Mouse (Mus musculus) hematopoietic stem cell, adult 5-6 weeks (primary cell): ENCODE data around the gene Cpne6. TPM values are rescaled to one million over a fixed set of nuclear protein-coding genes. Genes with fewer than 3 reads are reported as not detected.

Experiments
- ATAC-seq, 2 experiments: fragments of 125-278 bp in 1 of 2; replicated peaks in 1 of 2; 2 replicates each; pipeline ENCODE4 v1.8.0; 2016 to 2017; ENCODE audit warnings: inconsistent platforms in 2 of 2, mild to moderate bottlenecking in 2 of 2, moderate number of reproducible peaks in 2 of 2, low read depth in 1 of 2, moderate TSS enrichment in 1 of 2; ENCODE audit not compliant: low FRiP score in 2 of 2, poor library complexity in 2 of 2, severe bottlenecking in 2 of 2, insufficient read depth in 1 of 2, low TSS enrichment in 1 of 2
- total RNA-seq: library from RNA; stranded (forward); fragments of 172-1452, 232-1000 nt; gene quantifications from 2 replicates; pipeline ENCODE4 v1.2.3, GENCODE M21; 2017

The Cpne6 gene
- not detected in 2 replicates for total RNA-seq

GRCm38 (mm10) chr14:55510125-55510731 is at the start of gene Cpne6:
TSS of gene Cpne6 (plus strand) at chr14:55510445.
- no peak for ATAC-seq

GRCm38 (mm10) chr14:55461757-55462156 is 48.5 kb upstream of the Cpne6 start:
- no peak for ATAC-seq

GRCm38 (mm10) chr14:55466481-55466880 is 43.8 kb upstream of the Cpne6 start:
- ATAC-seq = no peak

- no peak for ATAC-seq
Observed at GRCm38 (mm10) chr14:55467108-55467507, 43.1 kb upstream of the Cpne6 start.

- ATAC-seq = no peak
Observed at GRCm38 (mm10) chr14:55468301-55468741, 41.9 kb upstream of the Cpne6 start.

- ATAC-seq = no peak
Observed at GRCm38 (mm10) chr14:55469041-55469440, 41.2 kb upstream of the Cpne6 start.

- ATAC-seq = no peak
Observed at GRCm38 (mm10) chr14:55469821-55470220, 40.4 kb upstream of the Cpne6 start.

- no peak for ATAC-seq
Observed at GRCm38 (mm10) chr14:55470806-55471205, 39.4 kb upstream of the Cpne6 start.

GRCm38 (mm10) chr14:55475654-55476053 is 34.6 kb upstream of the Cpne6 start:
- no peak for ATAC-seq

GRCm38 (mm10) chr14:55477421-55477820 is 32.8 kb upstream of the Cpne6 start:
- no peak for ATAC-seq

- no peak for ATAC-seq
Observed at GRCm38 (mm10) chr14:55477829-55478228, 32.4 kb upstream of the Cpne6 start.

- peak; percentile 88 to 92 for ATAC-seq
Observed at GRCm38 (mm10) chr14:55478651-55479599, 31.3 kb upstream of the Cpne6 start, which contains the start of gene Dhrs4. TSS of gene Dhrs4 (plus strand) at chr14:55478758.

GRCm38 (mm10) chr14:55479629-55480028 is 30.6 kb upstream of the Cpne6 start:
- ATAC-seq = no peak

- no peak for ATAC-seq
Observed at GRCm38 (mm10) chr14:55484430-55485085, 25.7 kb upstream of the Cpne6 start.

GRCm38 (mm10) chr14:55486836-55487235 is 23.4 kb upstream of the Cpne6 start:
- no peak for ATAC-seq

- ATAC-seq = peak in 1 of 2 experiments; percentile 47; a peak in 1 of 4 replicates
Observed at GRCm38 (mm10) chr14:55490361-55491201, 19.7 kb upstream of the Cpne6 start, which contains the start of gene Carmil3. TSS of gene Carmil3 (plus strand) at chr14:55490651.

- peak; percentile 28 to 50; a peak in 3 of 4 replicates for ATAC-seq
Observed at GRCm38 (mm10) chr14:55491291-55491833, 18.9 kb upstream of the Cpne6 start.
